Mouse (Mus musculus) brain, embryonic 18.5 days (tissue): ENCODE measurements around the gene Rbmx2.
A peak's percentile ranks its signal among the peaks of the same experiment; 100 is the strongest.

Experiments used
- DNase-seq: peaks from one replicate; pipeline ENCODE4 v3.0.0-alpha.2; 2012; ENCODE audit warnings: low read depth, low spot score

Rbmx2 gene

DNA sequence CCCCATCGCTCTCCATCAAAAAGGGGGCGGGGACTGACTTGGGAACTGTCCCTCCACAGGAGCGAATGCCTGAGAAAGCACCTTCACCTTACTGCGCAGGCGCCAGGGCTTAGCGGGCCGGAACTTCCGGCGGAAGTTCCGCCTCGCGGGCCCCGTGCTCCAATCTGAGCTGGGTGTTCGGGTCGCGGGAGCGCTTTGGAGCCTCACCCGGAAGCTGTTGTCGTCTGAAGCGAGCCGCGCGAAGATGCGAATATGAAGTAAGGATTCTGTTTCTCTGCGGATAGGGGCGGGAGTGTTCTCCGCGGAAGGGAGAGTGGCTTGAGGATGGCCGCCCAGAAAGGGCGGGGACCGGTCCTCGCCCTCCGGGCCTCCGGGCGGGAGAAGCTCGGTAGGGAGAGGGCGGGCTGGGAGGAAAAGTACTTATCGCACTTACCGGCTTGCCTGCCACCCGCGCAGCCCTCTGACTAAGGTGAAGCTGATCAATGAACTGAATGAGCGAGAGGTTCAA lies at the start of gene Rbmx2:
Gene Rbmx2, plus strand, starts transcription at position 141 of the 508 bp plus-strand sequence.
- peak; percentile 85 for DNase-seq

DNA sequence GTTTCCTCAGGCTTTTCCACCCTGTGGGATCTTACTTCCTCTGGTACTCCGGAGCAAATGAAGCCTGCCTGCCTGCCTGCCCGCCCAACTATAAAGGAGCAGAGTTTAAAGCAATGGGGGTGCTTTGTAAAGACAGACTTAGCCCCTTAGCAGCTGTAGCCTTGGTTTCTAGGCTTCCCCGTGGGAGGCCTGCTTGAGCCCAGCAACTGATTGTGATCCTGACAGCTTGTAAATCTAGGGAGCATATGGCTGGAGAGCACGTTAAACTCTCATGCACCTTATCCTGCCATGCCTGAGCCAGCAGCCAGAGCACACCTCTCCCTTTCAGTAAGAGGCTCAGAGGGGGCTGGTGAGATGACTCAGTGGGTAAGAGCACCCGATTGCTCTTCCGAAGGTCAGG lies 28.0 kb upstream of the Rbmx2 start:
- DNase-seq: no peak

DNA sequence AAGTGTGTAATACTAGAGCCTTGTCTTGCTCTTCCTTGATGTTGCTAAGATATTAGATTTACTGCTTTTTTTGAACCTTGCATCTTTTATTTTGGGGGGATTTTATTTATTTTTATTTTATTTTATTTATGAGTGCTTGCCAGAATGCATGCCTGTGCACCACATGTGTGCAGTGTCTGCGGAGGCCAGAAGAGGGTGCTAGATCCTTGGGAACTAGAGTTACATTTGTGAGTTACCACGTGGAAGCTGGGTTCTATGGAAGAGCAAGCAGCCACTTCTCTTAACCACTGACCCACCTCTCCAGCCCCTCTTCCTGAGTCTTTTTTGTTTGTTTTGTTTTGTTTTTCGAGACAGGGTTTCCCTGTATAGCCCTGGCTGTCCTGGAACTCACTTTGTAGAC lies 25.2 kb upstream of the Rbmx2 start:
- DNase-seq: no peak

DNA sequence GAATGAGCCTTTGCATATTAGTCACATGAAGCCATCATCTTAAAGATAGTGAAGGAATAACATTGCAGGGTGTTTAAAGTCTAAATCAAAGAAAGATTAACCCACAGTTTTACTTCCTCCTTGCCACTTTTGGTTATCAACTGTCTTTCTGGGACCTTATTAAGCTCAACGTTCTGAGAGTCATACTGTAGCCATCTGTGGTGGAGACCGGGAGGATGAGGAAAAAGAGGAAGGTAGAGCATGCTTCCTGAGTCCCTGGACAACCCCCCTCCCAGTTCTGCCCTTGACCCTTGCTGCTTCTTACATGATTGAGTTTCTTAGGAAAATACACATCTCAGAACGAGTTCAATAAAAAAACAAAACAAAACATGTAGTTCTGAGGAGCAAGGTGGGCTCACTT lies 23.1 kb upstream of the Rbmx2 start:
- DNase-seq: no peak

DNA sequence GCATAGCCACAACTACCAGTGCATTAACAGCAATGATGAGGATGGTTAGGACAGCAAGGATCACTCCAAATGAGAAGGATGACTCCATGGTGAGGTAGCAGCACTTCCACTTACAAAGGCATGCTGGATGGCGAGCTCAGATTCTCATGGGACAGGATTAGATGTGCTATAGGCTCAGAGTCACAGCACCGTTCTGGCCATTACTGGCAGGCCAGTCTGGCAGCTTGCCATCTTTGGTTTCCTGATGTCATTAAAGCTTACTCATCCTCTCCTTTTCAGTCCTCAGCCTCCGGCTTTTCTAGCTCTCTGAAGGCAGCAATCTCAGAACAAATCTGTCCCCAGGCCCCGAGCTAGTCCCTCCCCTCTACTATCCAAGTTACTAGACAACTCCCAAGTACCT lies 20.6 kb upstream of the Rbmx2 start, which contains the start of gene Gpr119:
Gene Gpr119, minus strand, starts transcription at position 308 of the 400 bp plus-strand sequence.
- no peak for DNase-seq

DNA sequence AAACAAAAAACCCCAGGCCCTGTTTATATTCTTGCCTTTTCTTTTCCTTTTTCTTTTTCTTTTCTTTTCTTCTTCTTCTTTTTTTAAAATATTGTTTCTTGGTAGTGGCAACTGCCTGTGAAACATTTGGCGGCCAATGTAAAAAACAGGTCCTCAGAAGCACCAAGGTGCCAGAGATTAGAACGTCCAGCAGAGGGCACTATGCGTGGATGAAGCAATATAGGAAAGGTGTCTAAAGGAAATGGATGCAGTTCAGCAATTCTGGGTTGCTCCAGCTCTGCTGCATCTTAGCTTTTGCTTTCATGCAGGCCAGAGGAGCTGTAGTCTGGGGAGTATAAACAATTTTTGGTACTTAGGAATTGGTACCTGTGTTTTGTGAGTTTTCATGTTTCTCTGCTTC lies 11.4 kb upstream of the Rbmx2 start:
- DNase-seq: no peak

DNA sequence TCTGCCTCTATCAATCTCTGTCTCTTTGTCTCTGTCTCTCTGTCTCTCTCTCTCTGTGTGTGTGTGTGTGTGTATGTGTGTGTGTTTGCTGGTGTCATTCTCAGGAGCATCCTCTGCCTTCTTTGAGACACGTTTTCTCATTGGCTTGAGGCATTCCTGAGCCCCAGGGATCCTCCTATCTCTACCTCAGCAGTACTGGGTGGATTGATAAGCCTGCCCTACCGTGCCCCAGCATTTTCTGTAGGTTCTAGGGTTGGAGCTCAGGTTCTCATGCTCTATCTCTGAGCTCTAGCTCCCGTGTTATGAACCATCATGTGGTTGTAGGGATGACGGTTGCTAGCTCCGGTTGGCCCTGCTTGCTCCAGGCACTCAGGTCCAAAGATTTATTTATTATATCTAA lies 10.9 kb upstream of the Rbmx2 start:
- no peak for DNase-seq

DNA sequence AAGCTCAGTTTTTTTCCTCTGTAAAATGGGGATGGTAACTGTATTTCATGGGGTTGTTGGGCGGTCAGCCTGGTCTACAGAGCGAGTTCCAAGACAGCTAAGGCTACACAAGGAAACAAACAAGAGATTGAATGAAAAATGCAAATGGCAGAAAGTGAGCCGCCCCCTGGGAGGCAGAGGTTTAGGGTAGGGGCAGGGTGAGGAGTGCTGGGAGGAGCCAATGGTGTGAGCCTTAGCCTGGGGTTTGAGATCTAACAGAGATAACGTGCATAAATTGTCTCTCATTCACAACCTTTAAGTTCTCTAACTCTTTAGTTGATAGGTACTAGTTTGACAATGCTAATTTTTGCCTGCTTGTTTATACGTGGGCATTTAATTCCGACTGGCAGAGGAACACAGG lies 344 bp upstream of the Rbmx2 start:
- DNase-seq: no peak

DNA sequence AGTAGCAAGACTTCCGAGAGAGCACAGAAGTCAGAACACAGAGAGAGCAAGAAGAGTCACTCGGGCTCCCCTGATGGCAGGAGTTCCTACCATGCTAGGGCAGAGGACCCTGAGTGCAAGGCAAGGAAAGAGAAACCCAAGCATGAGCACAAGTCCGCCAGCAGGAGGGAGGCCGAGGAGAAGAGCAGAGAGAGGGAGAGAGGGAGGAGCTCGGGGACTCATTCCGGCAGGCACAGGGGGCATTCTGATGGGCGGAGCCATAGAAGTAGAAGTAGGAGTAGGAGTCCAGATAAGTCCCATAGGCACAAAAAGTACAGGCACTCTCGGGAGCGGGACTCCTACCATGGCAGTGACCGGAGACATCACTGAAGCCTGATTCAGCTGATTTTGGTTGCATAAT lies 14.9 kb downstream of the Rbmx2 start:
- no peak for DNase-seq

DNA sequence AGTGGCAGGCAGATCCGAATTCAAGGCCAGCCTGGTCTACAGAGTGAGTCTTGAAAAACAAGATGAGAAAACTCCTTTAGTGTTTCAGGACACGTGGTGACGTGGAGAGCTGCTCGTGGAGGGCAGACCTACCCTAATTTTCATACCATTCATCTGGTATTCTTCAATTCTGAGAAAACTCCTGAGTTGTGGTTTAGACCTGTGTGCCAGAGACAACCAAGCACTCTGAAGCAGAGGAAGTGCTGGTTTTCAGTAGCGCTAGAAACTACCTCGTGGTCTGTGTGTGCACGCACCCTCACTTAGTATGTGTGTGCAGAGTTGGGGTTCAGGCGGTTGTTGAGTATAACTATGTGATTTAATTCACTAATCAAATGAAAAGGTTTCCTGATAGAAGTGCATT lies 18.0 kb downstream of the Rbmx2 start:
- DNase-seq: no peak

DNA sequence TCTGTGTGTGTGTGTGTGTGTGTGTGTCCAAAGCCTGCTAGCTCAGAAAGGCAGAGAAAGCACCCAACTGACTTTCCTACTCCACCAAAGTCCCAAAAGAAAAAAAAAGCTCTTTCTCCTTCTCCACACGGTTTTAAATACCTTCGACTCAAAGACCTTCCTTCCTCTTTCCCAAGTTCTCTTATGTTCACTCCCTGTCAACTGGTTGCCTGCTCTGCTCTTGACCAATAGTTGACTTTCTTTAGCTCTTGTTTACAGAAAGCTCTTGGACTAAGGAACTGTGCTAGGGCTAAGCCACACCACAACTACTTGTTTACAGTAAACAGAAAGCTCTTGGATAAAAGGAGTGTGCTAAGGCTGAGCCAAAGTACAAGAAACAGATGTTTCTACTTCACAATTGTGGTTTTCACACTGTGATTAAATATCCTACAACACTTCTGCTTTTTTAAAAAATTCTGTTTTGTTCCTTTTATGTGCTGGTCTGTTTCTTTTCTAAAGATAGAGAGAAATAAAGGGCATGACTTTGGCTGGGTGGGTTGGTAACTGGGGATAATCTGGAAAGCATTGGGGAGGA lies 60.0 kb downstream of the Rbmx2 start:
- DNase-seq: no peak
